Mouse (Mus musculus) layer of hippocampus, postnatal 36 days (tissue): ENCODE measurements around the gene Ttl. TPM values are rescaled to one million over a fixed set of nuclear protein-coding genes. Genes with fewer than 3 reads are reported as not detected.
A peak's percentile ranks its signal among the peaks of the same experiment; 100 is the strongest.

Experiments
- DNase-seq, 2 experiments: peaks; one replicate each; pipeline ENCODE4 v3.0.0; 2022
- total RNA-seq, 2 experiments: library from RNA; stranded (reverse); gene quantifications; 2 replicates each; pipeline ENCODE4 v1.2.3; 2021

Gene Ttl
- 10 to 100 TPM; 32.2 to 33.4 TPM for total RNA-seq

GRCm38 (mm10) chr2:129065437-129066282 lies at the start of gene Ttl:
Ttl (plus strand) TSS chr2:129065942.
- peak; percentile 75 for DNase-seq

GRCm38 (mm10) chr2:129020106-129020505 lies 45.6 kb upstream of the Ttl start:
- DNase-seq = no peak

GRCm38 (mm10) chr2:129024820-129025219 lies 40.9 kb upstream of the Ttl start:
- DNase-seq = no peak

- DNase-seq = no peak
Observed at GRCm38 (mm10) chr2:129035381-129035780, 30.4 kb upstream of the Ttl start.

- no peak for DNase-seq
Observed at GRCm38 (mm10) chr2:129038426-129038936, 27.3 kb upstream of the Ttl start.

- DNase-seq = no peak
Observed at GRCm38 (mm10) chr2:129038937-129039631, 26.7 kb upstream of the Ttl start.

- DNase-seq = no peak
Observed at GRCm38 (mm10) chr2:129040567-129040966, 25.2 kb upstream of the Ttl start.

- DNase-seq = no peak
Observed at GRCm38 (mm10) chr2:129046172-129046845, 19.4 kb upstream of the Ttl start.

GRCm38 (mm10) chr2:129046846-129047196 lies 18.9 kb upstream of the Ttl start:
- DNase-seq = no peak

GRCm38 (mm10) chr2:129047811-129048210 lies 17.9 kb upstream of the Ttl start, which contains the start of gene Vinac1:
Vinac1 (minus strand) TSS chr2:129048172.
- DNase-seq = no peak

GRCm38 (mm10) chr2:129052451-129052983 lies 13.2 kb upstream of the Ttl start:
- DNase-seq = no peak

GRCm38 (mm10) chr2:129055741-129056140 lies 10.0 kb upstream of the Ttl start:
- no peak for DNase-seq

GRCm38 (mm10) chr2:129056597-129056996 lies 9.1 kb upstream of the Ttl start:
- no peak for DNase-seq

GRCm38 (mm10) chr2:129057256-129057655 lies 8.5 kb upstream of the Ttl start:
- DNase-seq = no peak

- DNase-seq = no peak
Observed at GRCm38 (mm10) chr2:129057920-129058361, 7.8 kb upstream of the Ttl start.

- no peak for DNase-seq
Observed at GRCm38 (mm10) chr2:129061456-129062059, 4.2 kb upstream of the Ttl start.

- peak; percentile 41 to 43 for DNase-seq
Observed at GRCm38 (mm10) chr2:129066326-129066725, 584 bp downstream of the Ttl start.

- DNase-seq = no peak
Observed at GRCm38 (mm10) chr2:129070296-129070695, 4.6 kb downstream of the Ttl start.

GRCm38 (mm10) chr2:129078313-129078712 lies 12.6 kb downstream of the Ttl start:
- no peak for DNase-seq

GRCm38 (mm10) chr2:129079194-129079593 lies 13.5 kb downstream of the Ttl start:
- no peak for DNase-seq

GRCm38 (mm10) chr2:129081097-129081496 lies 15.4 kb downstream of the Ttl start:
- no peak for DNase-seq

- no peak for DNase-seq
Observed at GRCm38 (mm10) chr2:129083514-129083913, 17.8 kb downstream of the Ttl start.
